Mouse (Mus musculus) CD4-positive, CD25-positive, alpha-beta regulatory T cell, adult 4 months (primary cell): ENCODE results near the gene Drosha. TPM values are rescaled to one million over a fixed set of nuclear protein-coding genes. Genes with fewer than 3 reads are reported as not detected.
"Not testable (repeated sequence)": the region's sequence is repeated elsewhere in the genome, so short reads cannot be mapped to it uniquely, and the experiment has no call there.

Experiments
- ATAC-seq: one replicate; pipeline ENCODE4 v1.8.0; 2017
- polyA plus RNA-seq, 2 experiments: library from polyadenylated mRNA; unstranded; fragments of 100-300 nt; shearing (Covaris generic); gene quantifications; one replicate each; pipeline ENCODE4 v1.2.1; 2017

Drosha gene
- polyA plus RNA-seq, 2 experiments from 2014 or later, result 12.7 to 17.1 TPM

GRCm38 (mm10) chr15:12888312-12888711 is 63.7 kb downstream of the Drosha start:
- ATAC-seq, result no peak

DNA sequence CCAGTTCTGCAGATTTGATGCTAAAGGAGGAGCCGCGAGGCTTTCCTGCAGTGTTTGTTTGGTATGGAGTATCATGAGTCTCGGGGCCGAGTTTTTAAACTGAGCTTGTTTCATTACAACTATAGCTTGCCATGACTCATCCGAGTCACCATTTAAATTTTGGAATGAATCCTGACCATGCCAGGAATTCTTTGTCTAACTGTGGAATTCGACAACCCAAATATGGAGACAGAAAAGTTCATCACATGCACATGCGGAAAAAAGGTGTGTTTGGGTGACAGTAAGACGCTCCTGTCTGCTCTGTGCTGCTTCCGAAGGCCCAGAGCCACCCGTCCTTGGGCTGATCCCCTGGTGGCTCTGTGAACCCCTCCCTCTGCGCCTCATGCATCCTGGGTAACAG is 65.3 kb downstream of the Drosha start:
- ATAC-seq, result no peak

DNA sequence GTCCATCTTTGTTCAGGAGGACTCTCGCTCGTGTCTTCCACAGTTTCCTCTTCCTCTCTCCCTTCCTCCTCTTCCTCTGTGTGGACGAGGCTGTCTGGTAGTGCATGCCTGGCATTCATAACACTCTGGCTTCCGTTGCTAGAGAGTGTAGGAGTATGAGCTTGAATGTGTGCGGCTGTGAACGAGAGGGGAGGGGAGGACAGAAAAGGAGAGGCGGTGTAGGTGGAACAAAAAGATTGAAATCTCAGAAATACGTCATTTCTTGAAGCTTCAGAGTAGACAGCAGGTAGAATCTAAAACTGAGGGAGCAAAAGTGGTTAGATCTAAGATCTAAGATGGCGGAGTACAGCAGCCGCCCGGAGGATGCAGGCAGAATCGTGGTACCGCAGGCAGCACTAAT is 70.8 kb downstream of the Drosha start:
- peak; percentile 94 for ATAC-seq

- no peak for ATAC-seq
Measured at GRCm38 (mm10) chr15:12896022-12897009, 71.7 kb downstream of the Drosha start.

DNA sequence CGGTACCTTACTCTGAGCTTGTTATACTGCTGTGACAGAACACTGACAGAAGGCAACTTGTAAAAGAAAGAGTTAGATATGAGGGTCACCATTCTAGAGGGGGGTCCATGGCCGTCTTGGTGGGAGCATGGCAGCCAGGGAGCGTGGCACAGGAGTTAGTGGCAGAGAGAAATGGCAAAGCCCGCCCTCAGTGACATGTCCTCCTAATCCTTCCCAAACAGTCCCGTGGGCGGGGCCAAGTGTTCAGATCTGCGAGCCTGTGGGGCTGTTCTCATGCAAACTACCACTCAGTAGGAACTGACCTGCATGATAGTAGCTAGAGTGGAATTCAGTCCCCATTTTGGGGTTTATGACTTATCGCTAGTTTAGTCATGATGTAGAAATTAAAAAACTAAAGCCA is 73.2 kb downstream of the Drosha start:
- no peak for ATAC-seq

DNA sequence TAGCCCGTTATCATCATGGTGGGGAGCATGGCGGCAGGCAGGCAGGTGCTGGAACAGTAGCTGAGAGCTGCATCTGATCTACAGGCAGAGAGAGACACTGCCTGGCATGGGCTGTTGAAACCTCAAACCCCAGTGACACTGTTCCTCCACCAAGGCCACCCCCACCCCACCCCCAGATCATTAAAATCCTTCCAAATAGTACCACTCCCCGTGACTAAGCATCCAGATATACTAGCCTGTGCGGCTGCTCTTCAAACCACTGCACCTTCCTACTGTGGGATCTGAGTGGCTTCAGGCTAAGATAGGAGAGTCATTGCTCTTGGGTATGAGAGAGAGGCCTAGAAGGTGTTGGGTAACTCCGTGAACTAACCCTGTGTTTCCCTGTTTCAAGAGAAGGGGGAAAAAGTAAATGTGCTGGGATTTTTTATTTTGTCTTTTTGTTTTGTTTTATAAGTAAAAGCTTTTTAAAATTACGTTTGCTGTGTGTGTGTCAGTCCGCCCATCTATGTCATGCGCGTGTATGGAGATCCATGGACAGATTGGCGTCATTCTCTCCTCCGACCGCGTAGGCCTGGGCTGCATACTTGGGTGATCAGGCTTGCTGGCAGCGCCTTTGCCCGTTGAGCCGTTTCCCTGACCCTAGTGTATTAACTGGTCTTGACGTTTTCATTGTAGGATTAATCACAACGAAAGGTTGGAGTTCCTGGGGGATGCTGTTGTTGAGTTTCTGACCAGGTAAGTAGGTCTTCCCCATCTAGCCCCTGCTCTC is 76.0 kb downstream of the Drosha start:
- ATAC-seq, result no peak

GRCm38 (mm10) chr15:12901197-12901570 is 76.6 kb downstream of the Drosha start:
- no peak for ATAC-seq

DNA sequence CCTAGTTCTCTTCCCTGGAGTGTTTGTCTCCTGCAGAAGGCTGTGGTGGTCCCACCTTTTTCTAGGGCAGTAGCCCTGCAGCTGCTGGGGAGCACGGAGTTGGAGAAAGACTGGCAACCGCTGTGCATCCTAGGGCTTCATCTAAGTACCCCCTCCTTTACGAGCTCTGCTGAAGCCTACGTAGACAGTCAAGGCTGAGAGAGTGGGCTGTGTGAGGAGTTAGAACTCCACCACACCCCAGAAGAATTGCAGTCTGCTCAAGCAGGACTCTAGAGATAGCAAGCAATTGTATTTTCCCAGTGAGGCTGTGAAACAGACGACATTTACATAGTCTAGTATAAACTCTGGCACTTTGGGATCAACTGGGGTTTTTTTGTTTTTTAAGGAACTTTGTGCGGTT is 79.8 kb downstream of the Drosha start:
- ATAC-seq, result no peak

- no peak for ATAC-seq
Measured at GRCm38 (mm10) chr15:12907962-12908719, 83.5 kb downstream of the Drosha start.

DNA sequence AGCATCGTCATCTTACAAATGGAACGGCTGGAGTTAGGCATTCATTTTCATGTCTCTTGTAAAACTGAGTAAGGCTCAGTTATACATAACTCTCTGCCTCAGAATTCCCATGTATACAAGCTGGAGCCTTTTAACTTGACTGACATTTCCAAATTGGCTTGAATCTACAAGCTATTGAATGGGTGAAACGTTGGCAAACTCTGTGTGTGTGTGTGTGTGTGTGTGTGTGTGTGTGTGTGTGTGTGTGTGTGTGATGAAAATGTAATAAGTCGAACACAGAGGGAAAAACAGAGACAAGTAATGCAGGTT is 84.1 kb downstream of the Drosha start:
- ATAC-seq, result no peak

- no peak for ATAC-seq
Measured at GRCm38 (mm10) chr15:12909171-12909570, 84.6 kb downstream of the Drosha start.

- no peak for ATAC-seq
Measured at GRCm38 (mm10) chr15:12911082-12911481, 86.5 kb downstream of the Drosha start.

GRCm38 (mm10) chr15:12916314-12916815 is 91.8 kb downstream of the Drosha start:
- ATAC-seq, result no peak

DNA sequence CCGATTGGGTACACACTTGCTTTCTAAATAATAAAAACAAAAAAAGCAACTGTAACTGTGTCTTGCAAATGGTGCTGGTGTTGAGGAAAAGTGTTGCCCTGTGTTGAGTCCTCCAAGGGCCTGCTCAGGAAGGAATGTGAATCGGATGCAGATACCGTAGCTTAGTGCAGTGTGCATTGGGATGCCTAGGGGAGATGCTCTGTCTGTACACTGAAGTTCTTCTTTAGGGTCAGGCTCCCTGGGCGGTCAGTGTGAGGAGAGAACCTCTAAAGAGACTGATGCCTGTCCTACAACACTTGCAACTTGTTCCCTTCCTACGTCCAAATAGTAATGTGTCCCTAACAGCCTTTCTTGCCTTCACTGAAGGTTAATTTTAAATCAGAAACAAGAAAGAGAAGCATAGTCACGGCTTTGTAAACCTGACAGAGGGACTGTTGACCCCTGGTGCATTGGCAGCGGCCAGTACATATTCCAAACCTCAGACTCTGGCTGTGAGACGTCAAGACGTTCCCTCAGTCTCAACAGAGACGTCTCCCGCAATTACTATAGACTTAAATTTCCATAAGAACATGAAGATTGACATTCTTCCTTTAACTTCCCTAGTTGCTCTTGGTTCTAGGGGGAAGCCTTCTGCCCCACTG is 94.8 kb downstream of the Drosha start:
- not testable (repeated sequence) for ATAC-seq

- ATAC-seq, result no peak
Measured at GRCm38 (mm10) chr15:12919967-12920870, 95.6 kb downstream of the Drosha start.

GRCm38 (mm10) chr15:12921901-12922300 is 97.3 kb downstream of the Drosha start:
- ATAC-seq, result no peak

- no peak for ATAC-seq
Measured at GRCm38 (mm10) chr15:12923826-12924225, 99.2 kb downstream of the Drosha start.

DNA sequence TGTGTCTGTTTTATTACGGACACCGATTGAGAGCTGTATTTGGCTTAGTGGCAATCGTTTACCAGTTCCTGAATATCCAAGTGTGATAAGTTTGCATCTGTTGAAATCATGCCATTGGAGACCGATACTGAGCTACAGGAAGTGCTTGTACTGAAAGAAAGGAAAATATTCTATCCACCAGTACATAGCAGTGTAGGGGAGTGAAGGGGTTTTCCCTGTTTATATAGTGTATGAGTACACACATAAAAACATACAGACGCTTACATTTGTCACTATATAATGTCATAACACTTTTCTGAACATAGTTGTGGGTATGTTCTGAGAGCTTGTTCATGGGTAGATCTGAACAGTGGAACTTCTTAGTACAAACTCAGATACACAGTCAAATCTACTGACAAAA is 106.9 kb downstream of the Drosha start:
- ATAC-seq, result peak; percentile 61

DNA sequence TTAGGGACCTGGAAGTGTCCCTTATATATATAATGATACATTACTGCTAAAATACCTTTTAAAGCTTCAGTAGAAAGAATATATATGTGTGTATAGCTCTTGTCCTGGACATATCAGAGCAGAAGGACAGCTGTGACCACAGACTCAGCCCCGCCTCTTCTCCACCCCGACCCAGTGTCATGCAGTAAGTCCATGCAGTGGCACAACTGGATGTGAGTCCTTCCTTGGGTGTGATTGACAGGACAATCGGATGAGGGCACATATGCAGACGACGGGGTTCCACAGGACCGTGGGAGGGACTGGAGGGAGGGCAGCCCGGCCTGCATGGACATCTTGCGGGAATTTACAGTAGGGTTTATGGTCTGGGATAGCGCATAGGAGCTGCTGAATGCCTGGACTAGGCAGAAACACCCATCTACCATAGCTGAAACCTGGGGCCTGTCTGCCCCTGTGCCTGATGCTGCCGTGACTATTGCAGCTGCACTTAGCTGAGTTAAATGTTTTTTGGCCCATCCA is 111.7 kb downstream of the Drosha start:
- no peak for ATAC-seq

- ATAC-seq, result not testable (repeated sequence)
Measured at GRCm38 (mm10) chr15:12937326-12937725, 112.7 kb downstream of the Drosha start.

- ATAC-seq, result no peak
Measured at GRCm38 (mm10) chr15:12941106-12941505, 116.5 kb downstream of the Drosha start.
